Mouse (Mus musculus): ENCODE results near the gene Jkamp.
"Not testable (repeated sequence)": the region's sequence is repeated elsewhere in the genome, so short reads cannot be mapped to it uniquely, and the experiment has no call there.

Gene Jkamp

GRCm38 (mm10) chr12:72085329-72086165, at the start of gene Jkamp, which contains the start of gene L3hypdh:
Jkamp (plus strand) TSS chr12:72085589.
L3hypdh (minus strand) TSS chr12:72085439.
- DNase-seq, result peak; percentile 99

GRCm38 (mm10) chr12:72036097-72036661, 49.2 kb upstream of the Jkamp start:
- DNase-seq, result no peak

- no peak for DNase-seq
These were observed 48.3 kb upstream of the Jkamp start for GRCm38 (mm10) chr12:72037049-72037448.

GRCm38 (mm10) chr12:72038866-72039265, 46.5 kb upstream of the Jkamp start:
- no peak for DNase-seq

GRCm38 (mm10) chr12:72039501-72039900, 45.9 kb upstream of the Jkamp start:
- no peak for DNase-seq

GRCm38 (mm10) chr12:72041238-72041637, 44.2 kb upstream of the Jkamp start:
- DNase-seq, result no peak

- no peak for DNase-seq
These were observed 37.9 kb upstream of the Jkamp start for GRCm38 (mm10) chr12:72047513-72047912.

GRCm38 (mm10) chr12:72050156-72050555, 35.2 kb upstream of the Jkamp start:
- DNase-seq, result not testable (repeated sequence)

GRCm38 (mm10) chr12:72050821-72051220, 34.6 kb upstream of the Jkamp start:
- no peak for DNase-seq

- DNase-seq, result no peak
These were observed 32.8 kb upstream of the Jkamp start for GRCm38 (mm10) chr12:72052571-72052970.

GRCm38 (mm10) chr12:72053303-72053702, 32.1 kb upstream of the Jkamp start:
- no peak for DNase-seq

- DNase-seq, result no peak
These were observed 31.5 kb upstream of the Jkamp start for GRCm38 (mm10) chr12:72053851-72054250.

GRCm38 (mm10) chr12:72057780-72058179, 27.6 kb upstream of the Jkamp start:
- no peak for DNase-seq

GRCm38 (mm10) chr12:72069626-72070326, 15.6 kb upstream of the Jkamp start:
- no peak for DNase-seq

- peak; percentile 85 for DNase-seq
These were observed 14.8 kb upstream of the Jkamp start, which contains the start of gene Gpr135 for GRCm38 (mm10) chr12:72070327-72071269. Gpr135 (minus strand) TSS chr12:72071125.

GRCm38 (mm10) chr12:72078248-72078647, 7.1 kb upstream of the Jkamp start:
- DNase-seq, result no peak

GRCm38 (mm10) chr12:72081961-72082360, 3.4 kb upstream of the Jkamp start:
- DNase-seq, result no peak

GRCm38 (mm10) chr12:72082370-72082769, 3.0 kb upstream of the Jkamp start:
- DNase-seq, result no peak

- no peak for DNase-seq
These were observed 2.1 kb upstream of the Jkamp start for GRCm38 (mm10) chr12:72083265-72083664.

GRCm38 (mm10) chr12:72084261-72085023, 947 bp upstream of the Jkamp start:
- DNase-seq, result no peak

- no peak for DNase-seq
These were observed 413 bp upstream of the Jkamp start for GRCm38 (mm10) chr12:72085024-72085328.
